Mouse (Mus musculus): ENCODE measurements around the gene Gm10697. TPM values are rescaled to one million over a fixed set of nuclear protein-coding genes. Genes with fewer than 3 reads are reported as not detected.
"Not testable (repeated sequence)": the region's sequence is repeated elsewhere in the genome, so short reads cannot be mapped to it uniquely, and the experiment has no call there.

Gm10697 gene
- not detected in 2 replicates for total RNA-seq (2017)

DNA sequence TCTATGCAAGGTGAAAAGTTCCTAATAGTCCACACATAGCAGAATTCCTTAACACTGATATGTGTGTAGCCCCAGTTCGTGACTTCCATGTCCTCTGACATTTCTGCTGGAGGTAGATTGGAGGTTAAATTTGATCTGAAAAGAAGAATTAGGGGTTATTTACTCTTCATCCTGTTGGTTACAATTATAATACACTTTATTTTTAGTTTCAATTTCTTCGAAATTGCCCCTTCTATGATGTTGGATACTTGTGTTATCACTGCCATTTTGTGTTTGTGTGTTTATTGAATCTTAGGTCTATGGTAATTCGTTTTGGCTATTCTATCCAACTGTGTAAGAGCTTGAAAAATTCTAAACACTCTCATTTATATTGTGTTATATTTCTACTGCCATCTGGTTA, at the start of gene Gm10697:
TSS of gene Gm10697 (minus strand) at position 101 of the 400 bp plus-strand sequence.
- not testable (repeated sequence) for ATAC-seq (replicated peaks; ENCODE audit: low read depth, poor library complexity, severe bottlenecking)

DNA sequence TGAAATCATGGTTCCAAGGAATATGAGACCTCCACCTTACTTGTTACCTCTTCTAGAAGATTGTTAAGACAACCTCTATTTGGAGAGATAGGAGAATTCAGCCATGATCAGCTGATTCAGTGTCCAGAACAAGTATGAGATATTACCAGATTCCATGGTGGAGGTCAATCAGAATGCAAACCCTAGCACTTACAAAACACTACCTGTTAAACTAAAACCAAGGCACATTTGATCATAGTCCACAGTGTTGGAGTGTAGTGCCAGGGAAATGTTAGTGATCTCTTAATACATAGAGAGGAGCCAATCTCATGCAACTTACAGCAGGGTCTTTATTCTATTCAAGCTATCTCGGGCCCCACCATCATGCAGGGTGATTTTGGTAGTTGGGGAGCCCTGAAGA, 42.6 kb upstream of the Gm10697 start:
- ATAC-seq (replicated peaks; ENCODE audit: low read depth, poor library complexity, severe bottlenecking) = not testable (repeated sequence)

DNA sequence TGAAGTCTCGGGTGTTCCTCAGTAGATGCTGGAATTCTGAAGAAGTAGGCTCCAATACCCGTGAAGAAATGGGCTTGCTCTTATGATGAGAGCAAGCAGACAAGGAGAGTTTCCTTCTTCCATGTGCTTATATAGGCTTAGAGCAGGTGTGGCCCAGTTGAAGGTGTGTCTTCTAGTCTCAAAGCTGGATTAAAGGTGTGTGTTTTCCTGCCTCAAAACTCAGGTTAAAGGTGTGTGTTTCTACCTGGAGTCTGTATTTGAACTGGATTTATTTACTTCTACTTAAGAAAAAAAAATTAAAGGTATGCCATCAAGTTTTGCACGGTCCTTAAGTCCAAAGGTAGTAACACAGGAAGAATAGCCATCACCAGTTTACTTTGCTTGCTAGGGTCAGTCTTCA, 17.7 kb downstream of the Gm10697 start, which contains the start of gene Gm9125:
TSS of gene Gm9125 (minus strand) at position 101 of the 400 bp plus-strand sequence.
- not testable (repeated sequence) for ATAC-seq (replicated peaks; ENCODE audit: low read depth, poor library complexity, severe bottlenecking)

DNA sequence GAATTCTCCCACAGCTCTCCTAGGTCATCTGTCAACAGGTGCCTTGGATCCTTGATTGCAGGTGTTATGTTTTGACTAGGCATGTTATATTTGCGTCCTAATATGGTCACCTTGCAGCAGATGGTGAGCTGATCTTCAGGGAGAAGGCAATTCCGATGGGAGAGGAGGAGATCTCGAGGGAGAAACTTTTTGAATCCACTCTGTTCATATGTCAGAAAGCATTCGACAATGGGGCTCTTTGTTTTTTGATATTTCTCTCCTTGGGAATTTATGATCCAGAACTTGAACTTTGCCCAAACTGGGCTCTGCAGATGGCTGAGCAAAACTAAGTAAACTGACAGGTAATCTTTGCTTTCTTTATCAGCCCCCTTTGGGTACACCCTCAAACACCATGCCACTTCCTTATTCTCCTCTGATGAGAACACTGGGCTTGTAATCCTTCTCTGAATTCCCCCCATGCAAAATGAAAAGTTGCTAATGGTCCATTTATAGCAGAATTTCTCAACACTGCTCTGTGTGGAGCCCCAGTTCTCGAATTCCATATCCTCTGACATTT, 22.8 kb downstream of the Gm10697 start:
- ATAC-seq (replicated peaks; ENCODE audit: low read depth, poor library complexity, severe bottlenecking) = not testable (repeated sequence)

DNA sequence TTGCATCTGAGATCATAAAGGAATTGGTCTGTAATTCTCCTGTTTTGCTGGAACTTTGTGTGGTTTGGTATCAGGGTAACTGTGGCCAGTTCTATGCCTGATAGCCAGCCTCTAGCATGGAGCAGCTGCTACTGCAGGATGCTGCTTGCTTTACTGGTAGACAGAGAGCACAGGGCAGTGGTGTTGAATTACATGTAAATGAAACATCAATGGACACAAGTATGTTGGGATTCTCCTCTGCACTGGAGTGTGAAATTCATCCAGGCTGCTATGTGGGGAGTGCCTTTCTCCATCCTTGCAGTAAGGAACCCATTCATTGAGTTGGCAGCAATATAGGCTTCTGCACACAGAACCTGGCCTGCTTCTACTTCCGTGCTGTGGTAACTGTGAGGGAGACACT, 34.2 kb downstream of the Gm10697 start:
- not testable (repeated sequence) for ATAC-seq (replicated peaks; ENCODE audit: low read depth, poor library complexity, severe bottlenecking)

DNA sequence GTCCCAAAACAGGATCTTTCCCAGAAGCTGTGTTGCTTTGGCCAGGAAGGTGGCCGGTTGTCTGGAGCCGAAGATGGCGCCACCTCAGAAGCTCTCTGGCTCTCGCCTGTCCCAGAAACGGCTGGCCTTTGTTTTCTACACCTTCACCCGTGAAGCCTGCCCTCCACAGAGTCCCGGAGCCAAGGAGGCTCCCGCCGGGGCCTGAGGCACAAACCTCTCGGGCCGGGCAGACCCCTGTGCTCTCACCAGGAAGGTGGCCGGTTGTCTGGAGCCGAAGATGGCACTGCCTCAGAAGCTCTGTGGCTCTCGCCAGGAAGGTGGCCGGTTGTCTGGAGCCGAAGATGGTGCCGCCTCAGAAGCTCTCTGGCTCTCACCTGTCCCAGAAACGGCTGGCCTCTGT, 38.0 kb downstream of the Gm10697 start:
- ATAC-seq (replicated peaks; ENCODE audit: low read depth, poor library complexity, severe bottlenecking) = not testable (repeated sequence)

Other genes with a start within 250 kb of the Gm10697 start
- gene Tdpoz3, start 246.6 kb downstream of the Gm10697 start, total RNA-seq (2017) = not detected in 2 replicates
- not detected in 2 replicates for gene Gm9117, start 129.1 kb downstream of the Gm10697 start, total RNA-seq (2017)
- not detected in 2 replicates for gene Tdpoz5, start 111.3 kb downstream of the Gm10697 start, total RNA-seq (2017)
- gene Gm9125, start 17.8 kb downstream of the Gm10697 start, total RNA-seq (2017) = not detected in 2 replicates
- not detected in 2 replicates for gene Gm10696, start 105.5 kb upstream of the Gm10697 start, total RNA-seq (2017)
- gene Gm5286, start 124.1 kb upstream of the Gm10697 start, total RNA-seq (2017) = not detected in 2 replicates
- not detected in 2 replicates for gene Gm4778, start 191.4 kb upstream of the Gm10697 start, total RNA-seq (2017)
- gene Them4, start 237.4 kb upstream of the Gm10697 start, total RNA-seq (2017) = 4.3 and 4.5 TPM in 2 replicates